Mouse (Mus musculus): Measurements from ENCODE around the gene Trim63.
A peak's percentile ranks its signal among the peaks of the same experiment; 100 is the strongest.

The Trim63 gene

DNA sequence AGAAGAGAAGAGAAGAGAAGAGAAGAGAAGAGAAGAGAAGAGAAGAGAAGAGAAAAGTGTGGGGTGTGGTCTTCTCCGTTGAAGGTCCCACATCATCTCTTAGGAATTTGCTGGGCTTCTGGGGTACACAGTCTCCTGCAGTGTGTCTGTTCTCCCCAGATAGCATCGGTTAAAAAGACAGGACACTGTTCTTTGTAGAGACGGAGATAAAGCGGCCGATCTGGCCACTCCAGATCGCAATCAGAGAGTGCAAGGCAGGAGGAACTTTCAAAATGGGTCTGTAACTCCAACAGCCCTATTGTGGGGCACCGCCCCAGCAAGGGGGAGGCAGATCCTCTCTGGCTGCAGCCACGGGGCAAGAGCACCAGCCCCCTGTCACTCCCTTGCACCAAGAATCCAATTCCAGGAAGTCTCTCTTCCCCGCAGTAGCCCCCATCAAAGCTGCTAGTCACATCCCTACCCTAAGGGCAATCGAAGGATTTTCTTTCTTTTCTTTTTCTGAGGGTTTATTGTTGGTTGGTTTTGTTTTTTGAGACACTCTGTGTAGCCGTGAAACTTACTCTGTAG is 27.4 kb downstream of the Trim63 start:
- no peak for DNase-seq (ENCODE audit: low read depth)

DNA sequence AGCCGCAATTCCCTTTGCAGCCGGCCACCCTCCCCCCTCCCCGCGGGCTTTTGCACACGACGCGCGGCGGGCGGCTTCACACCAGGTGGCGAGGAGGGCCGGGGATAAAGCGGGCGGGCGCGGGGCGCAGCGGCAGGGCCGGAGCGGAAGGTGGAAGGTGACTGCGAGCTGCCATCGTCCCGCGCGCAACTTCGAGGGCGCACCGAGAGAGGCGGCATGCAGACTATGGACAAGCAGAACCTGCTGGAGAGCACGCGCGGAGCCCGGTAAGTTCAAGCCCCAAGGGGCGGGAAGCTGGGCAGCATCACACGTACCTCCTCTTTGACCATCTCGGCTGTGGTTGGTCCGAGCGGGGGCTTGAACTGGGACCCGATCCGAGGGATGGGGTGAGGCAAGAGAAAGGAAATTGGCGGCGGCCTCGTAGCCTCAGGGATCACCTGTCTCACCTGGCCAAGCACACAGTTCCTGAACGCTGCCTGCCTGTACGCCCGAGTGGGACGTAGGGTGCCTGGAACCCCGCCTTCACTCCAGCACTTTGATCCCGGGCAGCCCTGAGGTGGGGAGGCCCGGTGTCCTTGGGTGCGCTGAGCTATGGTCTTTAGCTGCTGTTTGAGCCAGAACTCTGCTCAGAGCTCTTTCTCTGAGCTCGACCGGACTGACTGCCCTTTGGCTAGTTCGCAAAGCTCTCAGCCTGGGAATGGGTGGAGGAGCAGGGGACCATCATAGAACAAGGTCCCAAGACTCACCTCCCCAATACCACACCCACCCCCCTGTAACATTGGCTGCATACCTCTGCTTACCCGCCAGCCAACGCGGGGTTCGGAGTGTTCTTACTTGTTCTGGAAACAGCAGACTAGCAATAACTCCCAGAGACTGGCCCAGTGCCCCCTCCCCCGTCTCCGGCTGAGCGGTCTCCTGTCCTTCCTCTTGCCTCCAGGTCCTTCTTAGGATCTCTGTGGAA is 28.4 kb downstream of the Trim63 start, which contains the start of gene Slc30a2:
Gene Slc30a2 (plus strand): TSS at position 111 of the 961 bp plus-strand sequence.
- DNase-seq (ENCODE audit: low read depth), result no peak

DNA sequence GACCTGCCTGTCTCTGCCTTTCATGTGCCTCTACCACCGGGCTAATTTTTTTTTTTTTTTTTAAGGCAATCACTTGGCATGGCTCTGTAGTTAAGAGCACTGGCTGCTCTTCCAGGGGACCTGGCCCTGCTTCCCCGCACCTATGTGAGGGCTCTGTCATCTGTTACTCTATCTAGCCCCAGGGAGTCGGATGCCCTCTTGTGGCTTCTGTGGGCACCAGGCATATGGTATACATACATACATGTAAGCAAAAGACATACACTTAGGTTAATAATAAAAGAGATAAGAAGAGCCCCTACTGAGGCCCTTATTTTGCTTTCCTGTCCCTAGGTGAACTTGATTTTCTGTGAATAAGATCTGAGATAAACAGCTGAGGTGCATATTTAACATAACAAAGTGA is 29.7 kb downstream of the Trim63 start:
- no peak for DNase-seq (ENCODE audit: low read depth)

DNA sequence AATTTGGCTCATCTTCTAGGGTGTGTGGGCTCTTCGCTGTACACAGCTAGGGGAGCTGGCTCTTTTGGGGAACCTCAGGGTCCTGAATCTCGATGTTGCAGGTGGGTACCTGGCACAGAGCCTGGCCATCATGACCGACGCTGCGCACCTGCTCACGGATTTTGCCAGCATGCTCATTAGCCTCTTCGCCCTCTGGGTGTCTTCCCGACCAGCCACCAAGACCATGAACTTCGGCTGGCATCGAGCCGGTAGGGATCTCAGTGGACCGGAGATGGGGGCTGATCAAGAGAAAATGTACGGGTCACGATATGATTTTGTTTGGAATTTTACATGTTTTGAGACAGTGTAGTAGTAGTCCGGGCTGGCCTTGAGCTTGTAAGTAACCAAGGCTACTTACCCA is 30.9 kb downstream of the Trim63 start:
- DNase-seq (ENCODE audit: low read depth), result no peak

DNA sequence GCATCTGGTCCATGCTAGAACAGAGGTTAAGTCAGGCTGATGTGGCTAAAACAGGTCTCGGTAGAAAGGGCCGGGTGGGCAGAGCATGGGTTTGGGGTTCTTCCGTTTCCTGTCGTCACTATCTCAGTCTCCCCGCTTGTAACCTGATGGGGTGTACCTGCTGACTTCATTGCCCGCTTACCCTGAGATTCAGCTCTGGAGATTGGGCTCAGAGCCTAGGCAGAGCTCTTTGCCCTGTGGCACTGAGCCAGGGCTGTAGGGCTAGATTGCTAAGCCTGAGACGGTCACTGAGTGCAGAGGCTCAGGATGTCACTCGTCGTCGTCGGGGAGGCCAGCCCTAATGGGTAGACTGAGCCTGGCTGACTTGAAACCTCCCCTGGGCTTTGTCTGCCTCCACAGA is 33.2 kb downstream of the Trim63 start:
- no peak for DNase-seq (ENCODE audit: low read depth)

DNA sequence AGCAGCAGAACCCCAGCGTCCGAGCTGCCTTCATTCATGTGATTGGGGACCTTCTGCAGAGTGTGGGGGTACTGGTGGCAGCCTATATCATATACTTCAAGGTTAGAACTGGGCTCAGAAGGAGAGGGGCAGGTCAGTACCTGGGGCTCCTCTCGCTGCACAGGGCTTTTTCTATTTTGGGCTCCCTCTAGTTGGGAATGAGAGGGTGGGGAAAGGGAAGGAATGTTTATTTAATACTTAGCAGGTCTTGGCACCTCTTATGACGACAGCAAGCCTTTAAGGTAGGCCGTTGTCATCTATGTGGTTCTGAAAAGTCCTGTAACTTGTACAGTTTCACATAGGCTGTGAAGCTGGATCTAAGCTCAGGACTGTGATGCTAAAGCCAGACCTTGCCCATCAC is 33.6 kb downstream of the Trim63 start:
- DNase-seq (ENCODE audit: low read depth), result no peak

DNA sequence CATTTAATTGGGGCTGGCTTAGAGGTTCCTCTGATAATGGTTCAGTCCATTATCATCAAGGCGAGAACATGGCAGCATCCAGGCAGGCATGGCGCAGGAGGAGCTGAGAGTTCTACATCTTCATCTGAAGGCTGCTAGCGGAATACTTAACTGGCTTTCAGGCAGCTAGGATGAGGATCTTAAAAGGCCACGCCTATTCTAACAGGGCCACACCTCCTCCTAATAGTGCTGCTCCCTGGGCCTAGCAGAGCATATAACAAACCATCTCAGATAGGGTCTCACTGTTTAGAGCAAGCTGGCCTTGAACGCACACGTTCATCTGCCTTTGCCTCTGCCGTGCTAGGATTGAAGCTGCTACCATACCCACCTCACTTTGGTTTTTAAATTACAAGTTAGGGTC is 34.9 kb downstream of the Trim63 start:
- no peak for DNase-seq (ENCODE audit: low read depth)

DNA sequence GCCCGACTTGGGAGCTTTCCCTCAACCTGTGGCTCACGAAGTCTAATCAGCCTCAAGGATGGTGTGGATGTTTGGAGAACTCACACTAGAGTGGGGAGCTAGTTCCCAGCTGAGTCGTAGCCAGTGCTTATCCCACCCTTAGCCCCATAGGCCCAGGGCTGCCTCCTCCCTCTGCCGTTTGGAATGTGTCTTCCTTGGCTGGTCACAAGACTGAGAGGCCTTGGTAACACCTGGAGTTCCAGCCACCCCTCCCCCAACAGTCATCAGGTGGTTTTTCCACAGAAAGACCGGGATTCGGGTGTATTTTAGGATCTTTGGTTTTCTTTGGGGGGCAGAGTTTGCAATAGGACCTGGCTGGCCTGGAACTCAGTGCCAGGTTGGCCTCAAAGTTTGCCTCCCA is 35.7 kb downstream of the Trim63 start:
- no peak for DNase-seq (ENCODE audit: low read depth)

DNA sequence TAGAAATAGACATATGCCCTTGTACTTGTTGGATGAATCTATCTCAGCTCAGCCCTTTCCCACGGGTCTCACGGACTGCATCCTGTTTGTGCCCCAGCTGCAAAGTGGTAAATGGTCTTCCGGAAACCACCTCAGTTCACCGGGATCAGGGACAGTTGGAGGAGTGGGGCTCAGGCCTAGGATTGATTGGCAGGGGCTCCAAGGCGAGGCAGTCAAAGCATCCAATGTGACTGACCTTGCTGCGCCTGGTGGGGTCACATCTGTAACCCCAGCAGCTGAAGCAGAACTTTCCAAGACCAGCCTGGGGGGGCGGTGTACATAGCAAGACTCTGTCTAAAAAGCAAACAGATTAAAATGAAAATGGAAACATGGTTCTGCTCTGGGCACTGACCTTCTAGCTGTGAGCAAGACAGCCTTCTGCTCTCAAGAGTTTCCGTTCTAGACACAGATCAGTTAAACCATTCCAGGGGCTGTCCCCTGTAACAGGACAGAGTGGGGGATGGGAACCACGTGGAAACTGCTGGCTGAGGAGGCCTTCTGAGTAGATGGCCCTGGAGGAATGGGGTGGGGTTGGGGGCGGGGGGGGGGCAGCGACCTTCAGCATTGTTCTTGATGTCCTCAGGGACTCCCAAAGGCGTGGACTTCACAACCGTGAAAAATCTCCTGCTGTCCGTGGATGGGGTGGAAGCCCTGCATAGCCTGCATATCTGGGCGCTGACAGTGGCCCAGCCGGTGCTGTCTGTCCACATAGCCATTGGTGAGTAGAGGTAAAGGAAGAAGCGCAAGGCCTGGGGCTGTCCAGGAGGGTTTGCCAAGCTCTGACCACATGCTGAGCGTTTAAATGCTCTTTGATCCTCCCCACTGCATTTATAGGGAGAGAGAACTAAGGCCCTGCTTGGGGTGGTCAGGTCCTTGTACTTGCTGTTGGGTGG is 36.7 kb downstream of the Trim63 start:
- DNase-seq (ENCODE audit: low read depth), result no peak

DNA sequence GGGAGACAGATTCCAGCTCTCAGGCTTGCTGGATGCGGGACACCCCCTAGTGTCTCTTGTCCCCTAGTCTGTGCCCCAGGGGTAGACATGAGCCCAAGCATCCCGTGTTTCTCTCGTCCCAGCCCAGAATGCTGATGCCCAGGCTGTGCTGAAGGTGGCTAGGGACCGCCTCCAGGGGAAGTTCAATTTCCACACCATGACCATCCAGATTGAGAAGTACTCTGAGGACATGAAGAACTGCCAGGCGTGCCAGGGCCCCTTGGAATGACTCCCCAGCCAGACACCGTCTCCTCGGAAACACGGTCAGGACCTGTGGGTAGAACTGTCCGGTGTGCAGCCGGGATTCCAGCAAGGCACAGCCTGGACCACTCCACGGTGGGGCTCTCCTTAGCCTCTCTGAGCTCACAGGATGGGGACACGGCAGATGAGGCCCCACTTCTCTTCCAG is 37.4 kb downstream of the Trim63 start:
- no peak for DNase-seq (ENCODE audit: low read depth)

DNA sequence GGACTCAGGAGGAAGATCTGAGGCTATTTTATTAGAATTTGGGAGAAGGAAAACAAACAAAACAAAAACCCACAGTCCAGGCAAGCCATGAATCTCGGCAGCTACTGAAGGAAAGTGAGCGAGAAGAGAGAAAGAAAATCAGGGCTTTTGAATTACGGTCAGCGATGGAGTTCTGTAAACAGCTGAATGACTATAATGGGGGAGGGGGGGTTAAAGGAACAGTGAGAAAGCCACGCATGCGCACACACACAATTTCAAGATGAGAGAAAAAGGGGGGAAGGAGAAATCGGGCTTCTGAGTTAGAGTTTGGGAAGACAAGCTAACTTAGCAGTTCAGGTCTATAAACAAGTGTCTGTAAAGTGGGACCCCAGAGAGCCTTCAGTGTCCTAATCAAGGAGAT is 38.0 kb downstream of the Trim63 start:
- DNase-seq (ENCODE audit: low read depth), result no peak

DNA sequence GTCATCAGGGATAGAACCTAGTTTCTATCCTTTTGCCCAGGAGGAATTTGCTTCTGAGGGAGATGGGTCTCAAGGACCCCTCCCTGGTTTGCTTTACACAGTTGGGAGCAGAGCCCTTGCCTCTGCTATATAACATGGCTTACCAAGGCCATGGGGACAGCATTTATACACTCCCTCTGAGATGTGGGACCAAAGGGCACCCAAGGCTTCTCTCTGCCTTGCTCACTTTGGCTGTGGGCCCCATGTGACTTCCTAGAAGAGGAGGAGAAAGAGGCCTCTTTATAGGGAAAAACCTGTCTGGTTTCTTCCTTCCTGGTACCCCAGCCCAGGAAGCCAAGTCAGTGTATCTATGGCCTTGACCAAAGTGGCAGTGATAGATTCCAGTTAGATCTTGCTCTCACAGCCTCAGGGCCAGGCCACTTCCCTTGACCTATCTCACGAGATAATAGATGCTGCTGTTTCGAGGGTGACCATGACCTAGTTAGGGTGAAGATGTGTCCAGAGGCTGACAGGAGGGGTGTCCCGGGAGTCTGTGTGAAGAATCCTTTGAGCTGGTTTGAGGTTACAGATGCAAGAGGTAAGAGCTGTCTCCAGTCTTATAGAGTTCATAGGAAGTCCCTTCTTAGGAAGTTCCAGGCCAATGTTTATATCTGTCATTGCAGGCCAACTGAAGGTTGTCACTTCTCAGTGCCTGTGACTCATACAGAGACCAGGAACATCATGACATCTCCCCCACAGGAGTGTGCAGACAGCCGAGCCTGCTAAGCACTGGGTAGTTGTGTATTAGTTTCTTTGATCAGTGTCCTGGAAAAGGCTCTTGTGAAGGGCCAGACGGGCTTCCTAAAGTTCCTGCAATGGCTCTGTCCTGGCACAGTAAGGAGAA is 38.8 kb downstream of the Trim63 start:
- no peak for DNase-seq (ENCODE audit: low read depth)

DNA sequence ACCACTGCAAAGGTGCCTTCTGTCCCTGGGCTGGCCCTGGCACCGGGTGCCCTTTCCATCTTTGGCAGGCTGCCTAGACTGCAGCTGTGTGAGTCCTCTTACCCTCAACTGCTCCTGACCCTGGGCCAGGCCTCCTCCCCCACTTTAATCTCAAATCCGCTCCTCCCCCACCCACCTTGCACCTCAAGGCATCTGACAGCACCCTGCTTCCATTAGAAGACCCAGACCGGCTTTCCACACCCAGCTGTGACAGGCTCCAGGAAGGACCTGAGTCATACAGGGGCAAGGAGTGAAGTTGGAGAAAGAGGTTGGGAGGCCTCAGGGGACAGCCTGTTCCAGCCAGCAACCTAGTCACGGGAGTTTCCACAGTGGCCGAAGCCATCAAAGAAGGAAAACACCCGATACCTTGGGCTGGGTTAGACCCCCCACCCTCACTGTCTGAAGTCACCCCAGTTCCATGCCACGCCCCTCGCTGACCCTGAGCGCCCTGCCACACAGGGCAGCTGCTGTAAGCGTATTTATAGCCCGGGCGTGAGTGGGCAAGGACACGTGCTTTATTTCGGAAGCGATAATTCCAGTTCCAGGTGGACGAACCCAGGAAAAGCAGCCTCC is 41.0 kb downstream of the Trim63 start:
- DNase-seq (ENCODE audit: low read depth), result no peak

DNA sequence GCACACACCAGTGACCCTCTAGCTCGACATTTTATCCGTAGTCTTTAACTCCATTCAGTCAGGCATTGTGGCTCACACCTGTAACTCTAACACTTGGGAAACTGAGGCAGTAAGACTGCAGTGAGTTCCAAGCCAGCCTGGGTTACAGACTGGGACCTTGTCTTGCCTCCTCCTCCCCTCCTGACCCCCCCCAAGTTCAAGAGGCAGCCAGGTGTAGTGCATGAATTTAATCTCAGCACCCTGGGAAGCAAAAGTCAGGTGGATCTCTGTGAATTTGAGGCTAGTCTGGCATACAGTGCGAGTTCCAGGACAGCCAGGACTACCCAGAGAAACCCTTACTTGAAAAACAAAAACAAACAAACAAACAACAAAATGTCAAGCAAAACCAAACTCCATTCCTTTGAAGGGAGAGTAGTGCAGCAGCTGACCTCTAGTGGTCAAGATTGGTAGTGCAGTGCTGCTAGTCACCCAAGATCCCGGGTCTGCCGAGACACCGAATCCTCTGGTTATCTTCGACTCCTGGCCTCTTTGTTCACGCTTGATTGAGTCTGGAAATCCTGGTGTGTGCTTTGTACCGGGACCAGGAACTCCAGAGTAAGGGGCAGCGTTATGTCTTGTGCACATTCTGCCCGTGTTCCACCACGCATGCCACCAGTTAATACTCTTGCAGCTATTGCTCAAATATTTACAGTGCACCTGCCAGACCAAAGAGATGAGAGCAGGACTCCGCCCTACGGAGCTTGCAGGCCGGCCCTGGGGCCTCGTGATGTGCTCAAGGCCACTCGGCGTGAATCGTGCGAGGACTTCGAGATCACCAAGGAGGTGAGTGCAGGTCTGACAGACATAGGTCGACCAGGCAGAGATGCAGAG is 41.9 kb downstream of the Trim63 start:
- peak; percentile 88 for DNase-seq (ENCODE audit: low read depth)

DNA sequence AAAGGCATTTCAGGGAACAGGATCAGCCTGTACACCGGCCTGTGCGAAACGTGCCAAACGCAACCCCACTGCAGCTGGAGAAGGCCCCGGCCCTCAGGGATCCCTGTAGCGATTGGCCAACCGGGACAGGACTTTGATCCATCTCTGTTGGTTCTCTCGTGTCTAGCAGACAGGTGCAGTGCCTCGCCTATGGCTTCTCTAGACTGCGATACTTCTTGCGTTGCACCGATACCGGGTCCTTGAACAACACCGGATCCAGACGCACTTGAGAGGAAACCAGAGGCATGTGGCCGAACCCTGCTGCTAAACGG is 42.5 kb downstream of the Trim63 start:
- no peak for DNase-seq (ENCODE audit: low read depth)

DNA sequence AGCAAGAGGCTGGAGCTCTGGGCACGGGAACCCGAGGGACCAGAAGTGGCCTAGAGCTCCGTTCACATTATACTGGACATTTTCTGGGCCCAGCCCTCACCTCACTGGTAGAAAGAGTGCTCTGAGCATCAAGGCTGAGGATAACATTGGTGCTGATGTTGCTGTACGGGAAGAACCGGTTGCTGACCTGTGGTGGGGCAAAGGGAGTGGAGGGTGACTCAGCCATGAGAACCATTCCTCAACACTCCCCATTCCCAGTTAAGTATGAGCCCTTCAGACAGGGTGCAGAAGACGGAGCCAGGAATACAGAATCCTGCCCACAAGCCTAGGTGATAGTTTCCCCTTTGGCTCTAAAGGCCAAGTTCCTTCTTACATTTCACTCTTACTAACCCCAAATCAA is 44.7 kb downstream of the Trim63 start:
- no peak for DNase-seq (ENCODE audit: low read depth)

DNA sequence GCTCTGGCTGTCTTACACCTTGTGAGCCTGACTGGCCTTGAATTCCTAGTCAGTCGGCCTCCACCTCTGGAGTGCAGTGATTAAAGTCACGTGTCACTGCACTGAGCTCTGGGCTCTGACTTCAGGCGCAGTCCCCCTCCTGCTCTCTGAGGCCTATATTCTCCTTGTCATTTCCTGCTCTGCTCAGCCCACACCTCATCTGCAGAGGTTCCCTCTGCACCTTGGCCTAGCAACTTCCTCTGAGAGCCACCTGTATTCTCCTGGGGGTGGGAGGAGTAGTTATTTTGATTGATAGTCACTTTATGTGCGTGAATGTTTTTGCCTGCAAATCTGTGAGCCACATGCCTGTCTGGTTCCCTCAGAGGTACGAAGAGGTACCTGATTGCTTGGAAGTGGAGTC is 46.3 kb downstream of the Trim63 start:
- DNase-seq (ENCODE audit: low read depth), result peak; percentile 87

DNA sequence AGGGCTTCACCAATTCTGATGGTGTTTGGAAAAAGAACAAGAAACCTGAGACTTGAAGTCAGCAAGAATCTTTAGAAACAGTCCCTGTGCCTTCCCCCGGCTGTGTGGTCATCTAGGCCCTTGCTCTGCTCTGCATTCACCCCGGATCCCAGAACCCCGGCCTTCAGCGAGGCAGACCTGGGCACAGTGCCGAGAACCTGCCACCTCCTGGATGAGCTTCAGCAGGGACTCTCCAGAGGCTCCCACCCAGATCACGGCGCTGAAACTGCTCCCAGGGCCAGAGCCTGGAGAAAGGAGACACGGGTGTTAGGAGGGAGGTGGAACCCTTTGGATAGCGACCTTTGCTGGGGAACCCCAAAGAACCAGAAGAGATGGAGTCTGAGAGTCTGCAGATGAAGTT is 47.2 kb downstream of the Trim63 start:
- no peak for DNase-seq (ENCODE audit: low read depth)

DNA sequence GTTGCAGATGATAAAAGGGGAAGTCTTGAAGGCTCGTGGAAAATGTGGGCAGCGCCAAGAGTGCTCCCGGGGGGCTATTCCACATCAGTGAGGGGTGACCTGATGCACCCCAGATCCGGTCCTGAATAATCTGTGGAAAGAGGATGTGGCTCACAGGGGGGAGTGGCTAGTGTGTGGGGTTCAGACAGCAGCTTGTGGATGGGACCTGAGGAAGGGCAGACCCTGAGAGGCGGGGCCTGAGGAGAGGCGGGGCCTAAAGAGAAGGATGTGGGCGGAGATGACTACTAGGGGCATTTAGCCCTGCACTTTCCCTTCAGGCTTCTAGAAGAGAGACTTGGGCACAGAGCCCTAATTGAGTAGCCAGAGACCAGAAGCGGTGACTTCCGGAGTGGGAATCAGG is 47.7 kb downstream of the Trim63 start:
- DNase-seq (ENCODE audit: low read depth), result peak; percentile 85

DNA sequence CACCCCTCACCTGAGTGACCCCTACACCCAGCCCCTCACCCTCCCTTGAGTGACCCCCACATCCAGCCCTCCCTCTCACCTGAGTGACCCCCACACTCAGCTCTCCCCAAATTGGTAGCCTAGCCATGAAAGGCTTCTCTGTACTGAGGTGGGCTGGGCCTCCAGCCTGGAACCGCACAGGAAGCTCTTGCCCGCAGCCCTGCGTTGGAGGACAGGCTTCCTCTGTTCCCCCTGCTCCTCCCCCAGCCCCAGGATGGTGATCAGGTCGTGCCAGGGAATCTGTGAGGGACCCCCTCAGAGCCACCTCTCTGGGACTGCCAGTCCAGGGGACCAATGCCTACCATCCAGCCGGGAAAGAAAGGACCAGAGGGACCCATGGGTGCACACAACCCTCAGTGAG is 50.4 kb downstream of the Trim63 start:
- DNase-seq (ENCODE audit: low read depth), result peak; percentile 45
